Mouse (Mus musculus): ENCODE measurements around the gene Gm9736. TPM values are rescaled to one million over a fixed set of nuclear protein-coding genes. Genes with fewer than 3 reads are reported as not detected.
"Not testable (repeated sequence)": the region's sequence is repeated elsewhere in the genome, so short reads cannot be mapped to it uniquely, and the experiment has no call there.

Gm9736 gene
- not detected in 2 replicates for polyA plus RNA-seq (2015; fragmentation: Nextera tagmentation; extraction: Ambion mirVana)

DNA sequence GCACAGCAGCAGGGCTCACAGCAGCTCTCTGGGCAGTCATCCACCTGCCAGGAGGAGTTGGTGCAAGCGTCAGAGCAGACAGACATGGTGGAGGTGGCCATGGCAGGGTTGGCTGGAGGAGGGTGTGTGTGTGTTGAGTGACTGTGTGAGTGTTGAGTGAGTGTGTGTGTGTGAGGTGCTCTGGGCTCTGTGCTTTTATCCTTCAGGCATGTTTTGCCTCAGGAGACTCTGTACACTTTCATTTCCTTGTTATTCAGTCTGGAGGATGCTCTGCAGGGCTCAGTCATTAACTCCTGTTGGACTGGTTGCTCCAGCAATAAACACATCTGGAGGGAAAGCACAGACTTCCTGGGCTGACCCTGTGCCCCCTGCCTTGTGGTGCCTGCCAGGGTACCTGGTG is at the start of gene Gm9736:
Gene Gm9736 (minus strand): TSS at position 101 of the 400 bp plus-strand sequence.
- H3K9ac ChIP-seq; H3K27ac ChIP-seq; H3K4me1 ChIP-seq; H3K36me3 ChIP-seq; ATAC-seq (ENCODE audit: borderline replicate concordance, extremely low read depth, low FRiP score, low TSS enrichment); H3K9me3 ChIP-seq; H3K27me3 ChIP-seq; H3K4me3 ChIP-seq; H3K4me2 ChIP-seq: not testable (repeated sequence)
- 50% methylated on average over 1 of the region's 1 CpGs for WGBS

- ATAC-seq (ENCODE audit: borderline replicate concordance, extremely low read depth, low FRiP score, low TSS enrichment): no peak
- Histone ChIP-seq H3K27me3 (no peaks in the 10 kb centered on the region), H3K4me2 (no peak within 1 kb of the TSS), H3K4me1 (no peaks in the 10 kb centered on the region), H3K9me3 (no peaks in the 10 kb centered on the region), H3K9ac (no peak within 1 kb of the TSS), H3K27ac (no peak within 1 kb of the TSS), H3K4me3 (no peak within 1 kb of the TSS), H3K36me3 (no peaks in the 10 kb centered on the region)
- WGBS: 57% methylated on average over 8 of the region's 8 CpGs
Measured at GRCm38 (mm10) chr10:77798921-77799508, 47.9 kb upstream of the Gm9736 start, which contains the start of gene Gm19668. Gm19668 (minus strand) TSS chr10:77799133.

DNA sequence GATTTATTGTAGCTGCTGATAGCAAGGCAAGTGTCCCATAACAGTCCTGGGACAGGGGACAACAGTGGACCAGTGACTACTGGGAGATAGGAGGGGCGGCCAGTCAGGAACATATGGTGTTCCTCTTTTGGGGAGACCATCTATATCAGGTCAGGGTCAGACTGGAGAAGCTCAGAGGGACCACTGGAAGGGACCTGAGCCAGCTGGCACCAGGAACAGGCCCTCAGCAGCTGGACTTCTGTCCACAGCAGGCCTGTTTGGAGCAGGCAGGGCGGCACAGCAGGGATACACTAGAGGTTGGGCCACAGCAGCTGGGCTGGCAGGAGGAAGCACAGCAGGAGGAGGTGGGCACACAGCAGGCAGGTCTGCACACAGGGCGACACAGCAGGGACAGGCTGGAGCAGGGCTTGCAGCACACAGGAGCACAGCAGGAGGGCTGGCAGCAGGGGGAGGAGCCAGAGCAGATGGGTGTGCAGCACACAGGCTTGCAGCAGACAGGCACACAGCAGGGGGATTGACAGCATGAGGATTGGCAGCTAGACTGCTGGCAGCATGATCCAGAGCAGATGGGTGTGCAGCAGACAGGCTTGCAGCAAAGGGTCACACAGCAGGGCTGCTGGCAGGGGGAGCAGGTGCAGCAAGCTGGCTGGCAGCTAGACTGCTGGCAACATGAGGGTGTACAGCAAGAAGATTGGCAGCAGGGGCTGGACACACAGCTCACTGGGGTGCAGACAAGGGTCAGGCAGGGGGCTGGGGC is 47.2 kb upstream of the Gm9736 start:
- not testable (repeated sequence) for H3K9me3 ChIP-seq, H3K27ac ChIP-seq, H3K4me1 ChIP-seq, H3K4me2 ChIP-seq, H3K4me3 ChIP-seq, H3K9ac ChIP-seq, H3K36me3 ChIP-seq, H3K27me3 ChIP-seq
- 0 out of 2 replicates have a peak, but pooled peaks have one; percentile 39 for ATAC-seq (ENCODE audit: borderline replicate concordance, extremely low read depth, low FRiP score, low TSS enrichment)
- WGBS: 31% methylated on average over 3 of the region's 3 CpGs

- H3K4me2 ChIP-seq: no peak overlapping the region
Measured at GRCm38 (mm10) chr10:77797677-77798076, 46.5 kb upstream of the Gm9736 start.

DNA sequence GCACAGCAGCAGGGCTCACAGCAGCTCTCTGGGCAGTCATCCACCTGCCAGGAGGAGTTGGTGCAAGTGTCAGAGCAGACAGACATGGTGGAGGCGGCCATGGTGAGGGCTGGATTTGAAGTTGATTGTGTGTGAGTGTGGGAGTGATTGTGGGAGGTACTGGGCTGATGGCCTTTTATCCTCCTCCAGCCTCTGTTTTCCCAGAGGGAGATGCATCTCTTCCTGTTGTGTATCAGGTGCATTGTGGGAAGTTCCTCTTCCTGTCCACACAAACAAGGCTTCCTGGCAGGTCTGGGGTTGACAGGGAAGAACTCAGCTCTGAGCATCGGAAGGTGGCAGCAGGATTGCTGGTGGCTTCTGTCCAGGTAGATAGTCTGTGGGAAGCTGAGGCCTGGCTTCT is 43.8 kb upstream of the Gm9736 start, which contains the start of gene Gm9639:
Gene Gm9639 (minus strand): TSS at position 101 of the 400 bp plus-strand sequence.
- Histone ChIP-seq H3K27ac (no peak within 1 kb of the TSS), H3K27me3 (no peaks in the 10 kb centered on the region), H3K4me3 (no peak within 1 kb of the TSS), H3K9ac (no peak within 1 kb of the TSS), H3K4me2 (no peak within 1 kb of the TSS), H3K36me3 (no peaks in the 10 kb centered on the region), H3K9me3 (no peaks in the 10 kb centered on the region), H3K4me1 (no peaks in the 10 kb centered on the region)
- WGBS: 41% methylated on average over 2 of the region's 2 CpGs
- no peak for ATAC-seq (ENCODE audit: borderline replicate concordance, extremely low read depth, low FRiP score, low TSS enrichment)

More at GRCm38 (mm10) chr10:77797677-77798076, 46.5 kb upstream of the Gm9736 start:
- Histone ChIP-seq H3K27ac (no peak overlapping the region), H3K4me1 (no peaks in the 10 kb centered on the region), H3K9me3 (no peaks in the 10 kb centered on the region), H3K27me3 (no peaks in the 10 kb centered on the region), H3K4me3 (no peak overlapping the region), H3K36me3 (no peaks in the 10 kb centered on the region), H3K9ac (no peak overlapping the region)
- 13% methylated on average over 3 of the region's 3 CpGs for WGBS
- no peak for ATAC-seq (ENCODE audit: borderline replicate concordance, extremely low read depth, low FRiP score, low TSS enrichment)

DNA sequence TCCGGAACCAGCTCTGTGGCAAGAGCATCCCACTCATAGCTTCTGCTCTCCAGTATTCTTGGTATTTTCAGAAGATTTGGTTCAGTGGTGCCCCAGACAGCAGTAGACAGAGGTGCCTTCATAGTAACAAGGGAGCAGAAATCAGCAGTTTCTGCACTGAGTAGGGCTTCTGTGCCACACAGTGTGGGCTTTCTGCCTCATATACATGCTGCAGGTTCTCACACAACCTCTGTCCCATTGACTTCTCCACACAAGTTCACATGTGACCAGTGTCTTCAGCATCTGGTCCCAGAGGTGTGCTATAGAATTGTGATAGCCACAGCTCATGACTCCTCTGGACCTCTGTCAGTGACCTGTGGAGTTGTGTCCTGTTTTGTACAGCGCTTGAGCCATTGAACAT is 37.5 kb upstream of the Gm9736 start:
- ATAC-seq (ENCODE audit: borderline replicate concordance, extremely low read depth, low FRiP score, low TSS enrichment): no peak
- H3K36me3 ChIP-seq: no peaks in the 10 kb centered on the region
- H3K9ac ChIP-seq: no peak overlapping the region
- WGBS: 79% methylated on average over 2 of the region's 2 CpGs
- no peak overlapping the region for H3K27ac ChIP-seq
- H3K9me3 ChIP-seq: no peaks in the 10 kb centered on the region
- H3K4me3 ChIP-seq: no peak overlapping the region
- H3K4me2 ChIP-seq: no peak overlapping the region
- H3K4me1 ChIP-seq: no peaks in the 10 kb centered on the region
- H3K27me3 ChIP-seq: no peaks in the 10 kb centered on the region

- not testable (repeated sequence) for H3K4me2 ChIP-seq; H3K27me3 ChIP-seq; H3K27ac ChIP-seq; H3K4me3 ChIP-seq; H3K9me3 ChIP-seq; H3K36me3 ChIP-seq; H3K4me1 ChIP-seq; H3K9ac ChIP-seq; ATAC-seq (ENCODE audit: borderline replicate concordance, extremely low read depth, low FRiP score, low TSS enrichment)
- WGBS: 44% methylated on average over 1 of the region's 1 CpGs
Measured at GRCm38 (mm10) chr10:77787876-77788275, 36.7 kb upstream of the Gm9736 start, which contains the start of gene Gm7137. Gm7137 (minus strand) TSS chr10:77788200.

GRCm38 (mm10) chr10:77783396-77783795 is 32.2 kb upstream of the Gm9736 start:
- H3K9ac ChIP-seq; H3K27me3 ChIP-seq; H3K4me1 ChIP-seq; H3K36me3 ChIP-seq; H3K27ac ChIP-seq; H3K4me3 ChIP-seq; ATAC-seq (ENCODE audit: borderline replicate concordance, extremely low read depth, low FRiP score, low TSS enrichment); H3K4me2 ChIP-seq; H3K9me3 ChIP-seq: not testable (repeated sequence)
- 83% methylated on average over 3 of the region's 3 CpGs for WGBS

- not testable (repeated sequence) for H3K9me3 ChIP-seq; H3K4me2 ChIP-seq; ATAC-seq (ENCODE audit: borderline replicate concordance, extremely low read depth, low FRiP score, low TSS enrichment); H3K27me3 ChIP-seq; H3K4me3 ChIP-seq; H3K4me1 ChIP-seq; H3K27ac ChIP-seq; H3K36me3 ChIP-seq; H3K9ac ChIP-seq
- WGBS: 60% methylated on average over 1 of the region's 1 CpGs
Measured at GRCm38 (mm10) chr10:77782442-77782841, 31.3 kb upstream of the Gm9736 start, which contains the start of gene Gm3250. Gm3250 (minus strand) TSS chr10:77782542.

- H3K27me3 ChIP-seq; H3K27ac ChIP-seq; H3K9me3 ChIP-seq; H3K4me3 ChIP-seq; H3K4me2 ChIP-seq; H3K36me3 ChIP-seq; H3K9ac ChIP-seq; H3K4me1 ChIP-seq; ATAC-seq (ENCODE audit: borderline replicate concordance, extremely low read depth, low FRiP score, low TSS enrichment): not testable (repeated sequence)
- 59% methylated on average over 1 of the region's 1 CpGs for WGBS
Measured at GRCm38 (mm10) chr10:77776844-77777243, 25.7 kb upstream of the Gm9736 start, which contains the start of gene Gm7138. Gm7138 (minus strand) TSS chr10:77776944.

GRCm38 (mm10) chr10:77772142-77772541 is 21.0 kb upstream of the Gm9736 start:
- not testable (repeated sequence) for H3K27me3 ChIP-seq; ATAC-seq (ENCODE audit: borderline replicate concordance, extremely low read depth, low FRiP score, low TSS enrichment); H3K27ac ChIP-seq; H3K9me3 ChIP-seq; H3K9ac ChIP-seq; H3K4me3 ChIP-seq; H3K36me3 ChIP-seq; H3K4me2 ChIP-seq; H3K4me1 ChIP-seq
- 74% methylated on average over 3 of the region's 3 CpGs for WGBS

DNA sequence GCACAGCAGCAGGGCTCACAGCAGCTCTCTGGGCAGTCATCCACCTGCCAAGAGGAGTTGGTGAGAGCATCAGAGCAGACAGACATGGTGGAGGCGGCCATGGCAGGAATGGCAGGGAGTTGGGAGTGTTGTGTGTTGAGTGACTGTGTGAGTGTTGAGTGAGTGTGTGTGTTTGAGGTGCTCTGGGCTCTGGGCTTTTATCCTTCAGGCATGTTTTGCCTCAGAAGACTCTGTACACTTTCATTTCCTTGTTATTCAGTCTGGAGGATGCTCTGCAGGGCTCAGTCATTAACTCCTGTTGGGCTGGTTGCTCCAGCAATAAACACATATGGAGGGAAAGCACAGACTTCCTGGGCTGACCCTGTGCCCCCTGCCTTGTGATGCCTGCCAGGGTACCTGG is 20.1 kb upstream of the Gm9736 start, which contains the start of gene Gm3238:
Gene Gm3238 (minus strand): TSS at position 101 of the 400 bp plus-strand sequence.
- not testable (repeated sequence) for ATAC-seq (ENCODE audit: borderline replicate concordance, extremely low read depth, low FRiP score, low TSS enrichment)

More for the DNA sequence above, 20.1 kb upstream of the Gm9736 start, which contains the start of gene Gm3238:
- H3K27ac ChIP-seq, H3K36me3 ChIP-seq, H3K9me3 ChIP-seq, H3K4me3 ChIP-seq, H3K4me1 ChIP-seq, H3K27me3 ChIP-seq, H3K9ac ChIP-seq, H3K4me2 ChIP-seq: not testable (repeated sequence)
- no CpG with 5 or more reads among the region's 1 CpGs for WGBS

Measured in lung, embryonic 15.5 days (tissue).